Mouse (Mus musculus): ENCODE measurements around the gene Dnah17. TPM values are rescaled to one million over a fixed set of nuclear protein-coding genes. Genes with fewer than 3 reads are reported as not detected.

Gene Dnah17
- polyA plus RNA-seq, 1 experiment from 2014 or later: 0.20 TPM

DNA sequence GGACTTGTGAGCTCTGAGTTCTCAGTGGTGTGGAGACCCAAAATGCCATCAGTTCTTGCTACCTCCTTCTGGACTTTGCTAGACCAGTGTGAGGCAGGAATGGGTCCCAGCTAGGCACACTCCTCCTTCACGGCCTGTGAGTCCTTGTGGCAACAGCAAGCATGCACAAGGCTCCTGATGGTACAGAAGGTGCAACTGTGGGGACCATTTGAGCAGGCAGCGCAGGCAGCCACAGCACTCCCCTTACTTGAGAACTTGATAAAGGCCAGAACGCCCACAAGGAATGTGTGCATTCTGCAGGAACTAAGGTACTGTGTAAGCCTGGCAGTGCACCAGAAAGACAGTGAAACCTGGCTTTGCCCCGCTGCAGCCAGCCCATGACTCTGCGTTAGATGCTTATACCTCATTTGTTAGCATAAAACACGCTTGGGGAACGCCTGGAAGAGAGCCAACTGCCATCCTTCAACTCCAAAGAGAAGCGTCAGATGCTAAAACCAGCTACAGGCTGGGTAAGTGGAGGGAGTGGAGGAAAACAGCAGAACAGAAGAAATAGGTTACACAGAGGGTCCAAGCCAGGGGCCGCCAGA, 19.8 kb upstream of the Dnah17 start:
- Histone ChIP-seq H3K9me3 (replicated peaks; ENCODE audit: control insufficient read depth, low read length, poor library complexity, severe bottlenecking) (no peaks in the 10 kb centered on the region), H3K4me2 (ENCODE audit: low read length) (no peak overlapping the region), H3K27me3 (ENCODE audit: control insufficient read depth, insufficient read depth, low read depth, low read length) (no peaks in the 10 kb centered on the region), H3K36me3 (ENCODE audit: control insufficient read depth, insufficient read depth, low read length) (no peaks in the 10 kb centered on the region), H3K4me3 (ENCODE audit: low read depth, low read length) (no peak overlapping the region), H3K27ac (ENCODE audit: low read length) (no peak overlapping the region), H3K9ac (ENCODE audit: low read depth, low read length) (no peak overlapping the region), H3K4me1 (ENCODE audit: control insufficient read depth, insufficient read depth, low read length) (peaks cover 2% of the 10 kb centered on the region)
- ATAC-seq: no peak
- WGBS: 69% methylated on average over 9 of the region's 9 CpGs

DNA sequence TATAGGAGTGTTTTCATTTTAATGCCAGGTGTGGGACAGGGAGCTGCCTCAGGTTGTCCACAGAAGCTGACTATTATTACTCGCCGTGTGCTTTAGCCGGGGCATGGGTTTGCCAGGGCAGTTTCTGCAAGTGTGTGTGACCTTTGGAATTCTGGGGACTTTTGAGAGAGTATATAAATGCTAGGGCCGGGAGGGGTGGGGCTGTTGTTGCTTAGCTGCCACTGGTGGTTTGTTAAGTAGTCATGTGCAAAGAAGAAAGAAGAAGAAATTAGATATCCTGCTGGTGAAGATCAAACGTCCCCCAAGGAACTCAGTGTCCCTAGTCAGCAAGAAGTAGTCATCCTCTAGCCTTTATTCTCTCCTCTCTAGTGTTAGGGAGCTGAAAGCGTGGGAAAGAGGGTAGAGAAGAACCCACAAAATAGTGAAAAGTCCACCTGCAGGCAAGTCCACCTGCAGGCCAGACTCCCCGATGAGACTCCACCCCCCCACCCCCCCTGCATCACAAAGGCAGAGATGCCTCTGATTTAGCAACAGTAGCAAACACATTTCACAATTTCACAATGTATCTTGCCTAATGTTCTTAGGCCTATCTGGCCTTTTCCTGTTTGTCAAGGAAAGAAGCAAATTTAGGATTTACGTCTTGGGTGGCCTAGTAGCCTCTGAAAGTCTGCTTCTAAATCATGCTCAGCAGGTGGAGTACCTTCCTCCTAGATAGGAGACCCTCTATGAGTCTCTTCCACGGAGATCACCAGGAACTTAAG, 17.6 kb upstream of the Dnah17 start:
- Histone ChIP-seq H3K4me1 (ENCODE audit: control insufficient read depth, insufficient read depth, low read length) (peaks cover 2% of the 10 kb centered on the region), H3K27ac (ENCODE audit: low read length) (no peak overlapping the region)
- no peak for ATAC-seq

DNA sequence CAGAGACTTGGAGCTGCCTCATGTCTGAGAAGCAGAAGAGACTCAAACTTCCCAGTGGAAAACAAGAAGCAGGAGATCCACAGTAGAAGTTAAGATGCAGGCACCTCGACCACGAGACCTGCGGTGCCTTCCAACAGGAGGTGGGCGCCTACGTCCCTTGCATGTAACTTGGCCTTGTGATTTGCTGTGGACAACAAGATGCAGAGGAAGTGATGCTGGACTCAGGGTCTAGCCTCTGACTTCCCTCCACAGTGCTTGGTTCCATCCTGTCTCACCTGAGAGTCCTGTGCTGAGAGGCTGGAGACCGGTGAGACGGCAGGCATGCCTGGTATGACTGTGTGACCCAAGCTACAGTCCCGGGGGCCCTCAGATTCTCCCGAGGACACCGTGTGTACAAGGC, 16.0 kb upstream of the Dnah17 start:
- H3K9me3 ChIP-seq (replicated peaks; ENCODE audit: control insufficient read depth, low read length, poor library complexity, severe bottlenecking): no peaks in the 10 kb centered on the region
- H3K4me2 ChIP-seq (ENCODE audit: low read length): no peak overlapping the region
- no peak for ATAC-seq
- H3K9ac ChIP-seq (ENCODE audit: low read depth, low read length): no peak overlapping the region
- WGBS: 97% methylated on average over 10 of the region's 10 CpGs
- no peaks in the 10 kb centered on the region for H3K27me3 ChIP-seq (ENCODE audit: control insufficient read depth, insufficient read depth, low read depth, low read length)
- no peaks in the 10 kb centered on the region for H3K36me3 ChIP-seq (ENCODE audit: control insufficient read depth, insufficient read depth, low read length)
- no peak overlapping the region for H3K4me3 ChIP-seq (ENCODE audit: low read depth, low read length)
- peaks cover 5% of the 10 kb centered on the region for H3K4me1 ChIP-seq (ENCODE audit: control insufficient read depth, insufficient read depth, low read length)
- no peak overlapping the region for H3K27ac ChIP-seq (ENCODE audit: low read length)

More for the DNA sequence above, 17.6 kb upstream of the Dnah17 start:
- WGBS: 63% methylated on average over 9 of the region's 9 CpGs
- Histone ChIP-seq H3K4me2 (ENCODE audit: low read length) (no peak overlapping the region), H3K4me3 (ENCODE audit: low read depth, low read length) (no peak overlapping the region), H3K36me3 (ENCODE audit: control insufficient read depth, insufficient read depth, low read length) (no peaks in the 10 kb centered on the region), H3K27me3 (ENCODE audit: control insufficient read depth, insufficient read depth, low read depth, low read length) (no peaks in the 10 kb centered on the region), H3K9me3 (replicated peaks; ENCODE audit: control insufficient read depth, low read length, poor library complexity, severe bottlenecking) (no peaks in the 10 kb centered on the region), H3K9ac (ENCODE audit: low read depth, low read length) (no peak overlapping the region)

DNA sequence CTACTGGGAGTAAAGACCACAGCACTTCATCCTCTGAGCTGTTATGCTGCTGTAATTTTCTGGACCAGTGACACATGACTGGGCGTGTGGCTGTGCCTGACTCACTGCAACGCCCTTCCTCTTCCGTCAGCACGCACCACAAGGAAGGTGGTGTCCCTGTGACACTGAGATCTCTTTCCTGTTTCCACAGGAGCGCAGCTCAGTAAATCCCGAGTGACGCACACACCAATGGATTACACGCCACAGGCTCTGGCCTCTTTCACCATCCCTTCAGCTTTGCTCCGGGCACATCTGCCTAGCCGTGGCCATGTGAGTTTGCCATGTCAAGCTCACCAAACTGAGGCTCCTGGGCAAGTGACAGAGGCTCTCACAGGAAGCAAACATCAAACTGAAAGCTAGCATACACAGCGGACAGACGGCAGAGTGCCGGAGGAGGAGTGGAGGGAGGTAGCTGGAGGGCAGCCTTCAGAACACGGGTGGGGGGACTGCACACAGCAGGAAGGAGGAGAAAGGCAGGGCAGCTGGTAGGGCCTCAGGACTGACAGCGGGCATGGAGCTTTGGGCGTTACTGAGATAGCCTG, 15.4 kb upstream of the Dnah17 start:
- Histone ChIP-seq H3K4me3 (ENCODE audit: low read depth, low read length) (no peak overlapping the region), H3K9me3 (replicated peaks; ENCODE audit: control insufficient read depth, low read length, poor library complexity, severe bottlenecking) (no peaks in the 10 kb centered on the region), H3K27me3 (ENCODE audit: control insufficient read depth, insufficient read depth, low read depth, low read length) (no peaks in the 10 kb centered on the region), H3K27ac (ENCODE audit: low read length) (no peak overlapping the region), H3K36me3 (ENCODE audit: control insufficient read depth, insufficient read depth, low read length) (no peaks in the 10 kb centered on the region), H3K4me2 (ENCODE audit: low read length) (no peak overlapping the region), H3K4me1 (ENCODE audit: control insufficient read depth, insufficient read depth, low read length) (peaks cover 5% of the 10 kb centered on the region), H3K9ac (ENCODE audit: low read depth, low read length) (no peak overlapping the region)
- WGBS: 84% methylated on average over 16 of the region's 16 CpGs
- ATAC-seq: no peak

DNA sequence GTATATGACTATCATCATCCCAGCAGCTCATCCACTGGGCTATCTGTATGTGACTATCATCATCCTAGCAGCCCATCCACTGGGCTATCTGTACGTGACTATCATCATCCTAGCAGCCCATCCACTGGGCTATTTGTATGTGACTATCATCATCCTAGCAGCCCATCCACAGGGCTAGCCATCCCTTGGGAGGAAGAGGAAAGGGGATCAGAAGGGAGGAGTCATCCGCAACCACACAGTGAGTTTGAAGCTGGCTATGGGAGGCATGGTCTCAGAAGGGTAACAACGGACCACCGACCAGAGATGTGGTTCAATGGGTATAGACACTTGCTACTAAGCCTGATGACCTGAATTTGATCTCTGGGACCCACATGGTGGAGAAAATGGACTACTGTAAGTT, 14.7 kb upstream of the Dnah17 start:
- H3K4me1 ChIP-seq (ENCODE audit: control insufficient read depth, insufficient read depth, low read length): peaks cover 2% of the 10 kb centered on the region; the same call in 1 of the 2 replicates
- H3K36me3 ChIP-seq (ENCODE audit: control insufficient read depth, insufficient read depth, low read length): no peaks in the 10 kb centered on the region
- H3K4me3 ChIP-seq (ENCODE audit: low read depth, low read length): no peak overlapping the region
- H3K27ac ChIP-seq (ENCODE audit: low read length): no peak overlapping the region
- no peak overlapping the region for H3K9ac ChIP-seq (ENCODE audit: low read depth, low read length)
- 90% methylated on average over 4 of the region's 4 CpGs for WGBS
- no peak for ATAC-seq
- H3K27me3 ChIP-seq (ENCODE audit: control insufficient read depth, insufficient read depth, low read depth, low read length): no peaks in the 10 kb centered on the region
- H3K4me2 ChIP-seq (ENCODE audit: low read length): no peak overlapping the region
- H3K9me3 ChIP-seq (replicated peaks; ENCODE audit: control insufficient read depth, low read length, poor library complexity, severe bottlenecking): no peaks in the 10 kb centered on the region

DNA sequence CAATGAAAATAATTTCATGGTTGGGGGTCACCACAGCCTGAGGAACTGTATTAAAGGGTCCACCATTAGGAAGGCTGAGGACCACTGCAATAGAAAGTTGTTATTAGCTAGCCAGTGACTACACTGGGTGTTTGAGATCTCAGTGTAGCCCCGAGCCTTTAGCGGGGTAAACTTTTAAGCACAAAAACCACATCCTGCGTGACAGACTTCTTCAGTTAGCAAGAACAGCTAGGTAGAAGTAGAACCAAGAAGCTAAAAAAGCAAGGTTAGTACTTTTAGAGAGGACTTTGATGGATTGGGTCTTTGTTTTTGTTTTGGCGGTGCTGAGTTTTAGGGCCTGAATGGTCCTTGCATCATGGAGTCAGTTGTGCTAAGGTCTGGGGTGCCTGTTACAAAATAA, 13.3 kb upstream of the Dnah17 start:
- ATAC-seq: no peak
- no peak overlapping the region for H3K4me3 ChIP-seq (ENCODE audit: low read depth, low read length)
- WGBS: 95% methylated on average over 4 of the region's 4 CpGs

DNA sequence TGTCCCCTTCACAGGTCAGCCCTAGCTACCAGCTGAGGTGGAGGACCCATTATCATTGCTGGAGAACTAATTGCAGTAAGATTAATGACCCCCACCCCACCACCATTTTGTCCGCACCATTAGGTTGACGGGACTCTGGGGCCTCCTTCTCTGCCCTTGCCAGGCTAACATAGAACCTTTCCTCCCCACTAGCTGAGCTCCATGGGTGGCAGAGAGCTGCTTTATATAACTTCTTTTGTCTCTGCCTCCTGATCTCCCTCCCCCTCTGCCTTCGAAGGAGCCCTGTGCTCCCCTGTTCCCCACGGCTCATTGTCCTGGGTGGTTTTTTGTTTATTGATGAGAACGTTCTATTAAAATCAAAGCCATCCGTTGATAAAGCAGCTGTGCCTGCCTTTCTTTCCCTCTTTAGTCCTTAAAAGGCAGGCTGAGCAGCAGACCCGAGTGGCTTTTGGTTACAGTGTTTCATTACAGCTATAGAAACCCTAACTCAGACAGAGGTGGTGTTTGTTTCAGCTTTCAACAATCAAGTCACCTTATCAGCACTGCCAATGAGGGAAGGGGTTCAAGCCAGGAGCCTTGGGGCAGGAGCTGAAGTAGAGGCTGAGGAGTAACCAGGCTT, 12.2 kb upstream of the Dnah17 start:
- ATAC-seq: no peak
- Histone ChIP-seq H3K36me3 (ENCODE audit: control insufficient read depth, insufficient read depth, low read length) (no peaks in the 10 kb centered on the region), H3K4me1 (ENCODE audit: control insufficient read depth, insufficient read depth, low read length) (peaks cover 2% of the 10 kb centered on the region; the same call in 1 of the 2 replicates), H3K27ac (ENCODE audit: low read length) (no peak overlapping the region), H3K27me3 (ENCODE audit: control insufficient read depth, insufficient read depth, low read depth, low read length) (no peaks in the 10 kb centered on the region), H3K4me2 (ENCODE audit: low read length) (no peak overlapping the region), H3K9ac (ENCODE audit: low read depth, low read length) (no peak overlapping the region), H3K9me3 (replicated peaks; ENCODE audit: control insufficient read depth, low read length, poor library complexity, severe bottlenecking) (no peaks in the 10 kb centered on the region; the same call in 1 of the 2 replicates), H3K4me3 (ENCODE audit: low read depth, low read length) (no peak overlapping the region)
- WGBS: 7% methylated on average over 7 of the region's 7 CpGs

More for the DNA sequence above, 13.3 kb upstream of the Dnah17 start:
- Histone ChIP-seq H3K9me3 (replicated peaks; ENCODE audit: control insufficient read depth, low read length, poor library complexity, severe bottlenecking) (no peaks in the 10 kb centered on the region; the same call in 1 of the 2 replicates), H3K27ac (ENCODE audit: low read length) (no peak overlapping the region), H3K27me3 (ENCODE audit: control insufficient read depth, insufficient read depth, low read depth, low read length) (no peaks in the 10 kb centered on the region), H3K36me3 (ENCODE audit: control insufficient read depth, insufficient read depth, low read length) (no peaks in the 10 kb centered on the region), H3K9ac (ENCODE audit: low read depth, low read length) (no peak overlapping the region), H3K4me2 (ENCODE audit: low read length) (no peak overlapping the region), H3K4me1 (ENCODE audit: control insufficient read depth, insufficient read depth, low read length) (peaks cover 2% of the 10 kb centered on the region; the same call in 1 of the 2 replicates)

DNA sequence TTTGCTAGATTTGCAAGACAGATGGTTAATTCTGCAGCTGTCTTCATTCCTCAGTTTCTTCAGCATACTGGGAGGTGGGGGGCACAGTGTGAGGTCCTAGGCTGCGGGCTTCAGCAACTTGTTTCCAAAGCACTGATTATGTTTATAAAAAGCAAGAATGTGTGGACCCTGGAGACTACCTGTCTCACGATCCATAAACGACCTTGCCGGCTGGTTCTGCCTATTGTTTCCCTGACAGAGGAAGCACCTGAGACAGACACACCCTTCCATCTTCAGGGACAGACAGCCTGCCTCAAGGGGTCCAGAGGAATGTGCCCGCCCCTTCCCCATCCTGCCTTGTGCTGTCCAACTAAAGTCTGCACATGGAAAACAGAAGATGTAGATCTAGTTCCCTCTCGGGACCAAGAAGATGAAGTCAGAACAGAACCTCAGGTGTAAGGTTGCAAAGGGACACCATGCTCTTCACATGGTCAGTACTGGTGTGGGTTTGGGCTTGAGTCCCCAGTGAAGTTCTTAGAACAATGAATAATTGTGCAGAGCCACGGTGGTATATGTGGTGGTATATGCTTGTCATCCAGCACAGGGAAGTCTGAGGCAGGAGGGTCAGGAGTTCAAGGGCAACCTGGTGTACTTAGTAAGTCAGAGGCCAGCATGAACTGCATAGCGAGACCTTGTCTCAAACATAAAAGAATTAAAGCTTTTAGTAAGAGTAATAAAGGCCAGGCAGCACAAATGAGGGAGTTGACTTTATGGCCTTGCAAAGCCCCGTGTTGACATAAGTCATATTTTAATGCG, 10.5 kb upstream of the Dnah17 start:
- Histone ChIP-seq H3K36me3 (ENCODE audit: control insufficient read depth, insufficient read depth, low read length) (no peaks in the 10 kb centered on the region), H3K4me1 (ENCODE audit: control insufficient read depth, insufficient read depth, low read length) (peaks cover 2% of the 10 kb centered on the region; the same call in 1 of the 2 replicates), H3K4me2 (ENCODE audit: low read length) (no peak overlapping the region), H3K9me3 (replicated peaks; ENCODE audit: control insufficient read depth, low read length, poor library complexity, severe bottlenecking) (no peaks in the 10 kb centered on the region; the same call in 1 of the 2 replicates), H3K4me3 (ENCODE audit: low read depth, low read length) (no peak overlapping the region), H3K27ac (ENCODE audit: low read length) (no peak overlapping the region), H3K27me3 (ENCODE audit: control insufficient read depth, insufficient read depth, low read depth, low read length) (no peaks in the 10 kb centered on the region), H3K9ac (ENCODE audit: low read depth, low read length) (no peak overlapping the region)
- ATAC-seq: no peak
- WGBS: 88% methylated on average over 10 of the region's 10 CpGs
